Mouse (Mus musculus): Measurements from ENCODE around the gene Gatad2a. TPM values are rescaled to one million over a fixed set of nuclear protein-coding genes. Genes with fewer than 3 reads are reported as not detected.

The Gatad2a gene
- polyA plus RNA-seq, 1 experiment from 2014 or later, result 26.8 TPM

- H3K9me3 ChIP-seq (replicated peaks; ENCODE audit: control insufficient read depth, low read length), result no peaks in the 10 kb centered on the region
- WGBS, result 43% methylated on average over 19 of the region's 19 CpGs
- peaks cover 48% of the 10 kb centered on the region for H3K27me3 ChIP-seq (ENCODE audit: control insufficient read depth, insufficient read depth, low read length)
- H3K36me3 ChIP-seq (ENCODE audit: control insufficient read depth, insufficient read depth), result peaks cover 8% of the 10 kb centered on the region
- H3K4me1 ChIP-seq (ENCODE audit: control insufficient read depth, insufficient read depth, low read length), result peaks cover 31% of the 10 kb centered on the region
- no peak overlapping the region for H3K9ac ChIP-seq (ENCODE audit: low read length)
- H3K4me2 ChIP-seq (ENCODE audit: low read depth, low read length), result no peak overlapping the region
- H3K27ac ChIP-seq (ENCODE audit: low read length), result no peak overlapping the region
- ATAC-seq (replicated peaks; ENCODE audit: extremely low read depth, insufficient read depth, low FRiP score), result no peak
- H3K4me3 ChIP-seq (ENCODE audit: low read length), result no peak overlapping the region
These were observed 105.4 kb downstream of the Gatad2a start for GRCm38 (mm10) chr8:69890813-69891241.

GRCm38 (mm10) chr8:69888902-69889301 is 107.3 kb downstream of the Gatad2a start:
- peaks cover 25% of the 10 kb centered on the region for H3K4me1 ChIP-seq (ENCODE audit: control insufficient read depth, insufficient read depth, low read length)
- peak overlapping the region; percentile 46 for H3K9ac ChIP-seq (ENCODE audit: low read length)
- H3K27me3 ChIP-seq (ENCODE audit: control insufficient read depth, insufficient read depth, low read length), result peaks cover 67% of the 10 kb centered on the region
- no peak overlapping the region for H3K27ac ChIP-seq (ENCODE audit: low read length)
- ATAC-seq (replicated peaks; ENCODE audit: extremely low read depth, insufficient read depth, low FRiP score), result no peak
- H3K9me3 ChIP-seq (replicated peaks; ENCODE audit: control insufficient read depth, low read length), result no peaks in the 10 kb centered on the region
- peaks cover 4% of the 10 kb centered on the region for H3K36me3 ChIP-seq (ENCODE audit: control insufficient read depth, insufficient read depth)
- WGBS, result 5% methylated on average over 32 of the region's 32 CpGs
- peak overlapping the region; percentile 47 for H3K4me3 ChIP-seq (ENCODE audit: low read length)
- peak overlapping the region; percentile 61 for H3K4me2 ChIP-seq (ENCODE audit: low read depth, low read length)

- Histone ChIP-seq H3K27me3 (ENCODE audit: control insufficient read depth, insufficient read depth, low read length) (peaks cover 73% of the 10 kb centered on the region), H3K36me3 (ENCODE audit: control insufficient read depth, insufficient read depth) (no peaks in the 10 kb centered on the region; the same call in 1 of the 2 replicates), H3K9ac (ENCODE audit: low read length) (peak overlapping the region; percentile 46), H3K4me2 (ENCODE audit: low read depth, low read length) (peak overlapping the region; percentile 61), H3K4me1 (ENCODE audit: control insufficient read depth, insufficient read depth, low read length) (peaks cover 25% of the 10 kb centered on the region), H3K4me3 (ENCODE audit: low read length) (peak overlapping the region; percentile 47), H3K9me3 (replicated peaks; ENCODE audit: control insufficient read depth, low read length) (no peaks in the 10 kb centered on the region), H3K27ac (ENCODE audit: low read length) (no peak overlapping the region)
- no peak for ATAC-seq (replicated peaks; ENCODE audit: extremely low read depth, insufficient read depth, low FRiP score)
- WGBS, result 6% methylated on average over 24 of the region's 24 CpGs
These were observed 107.8 kb downstream of the Gatad2a start for GRCm38 (mm10) chr8:69888244-69888866.

GRCm38 (mm10) chr8:69887289-69888243 is 108.6 kb downstream of the Gatad2a start, which contains the start of gene Cilp2:
Gene Cilp2, minus strand, starts transcription at chr8:69887687.
- H3K36me3 ChIP-seq (ENCODE audit: control insufficient read depth, insufficient read depth), result no peaks in the 10 kb centered on the region
- H3K4me1 ChIP-seq (ENCODE audit: control insufficient read depth, insufficient read depth, low read length), result peaks cover 25% of the 10 kb centered on the region
- peak within 1 kb of the TSS; percentile 61 for H3K4me2 ChIP-seq (ENCODE audit: low read depth, low read length)
- ATAC-seq (replicated peaks; ENCODE audit: extremely low read depth, insufficient read depth, low FRiP score), result no peak
- H3K27me3 ChIP-seq (ENCODE audit: control insufficient read depth, insufficient read depth, low read length), result peaks cover 80% of the 10 kb centered on the region
- H3K4me3 ChIP-seq (ENCODE audit: low read length), result peak within 1 kb of the TSS; percentile 47
- H3K9ac ChIP-seq (ENCODE audit: low read length), result peak within 1 kb of the TSS; percentile 46
- no peaks in the 10 kb centered on the region for H3K9me3 ChIP-seq (replicated peaks; ENCODE audit: control insufficient read depth, low read length)
- no peak within 1 kb of the TSS for H3K27ac ChIP-seq (ENCODE audit: low read length)
- WGBS, result 2% methylated on average over 59 of the region's 60 CpGs

GRCm38 (mm10) chr8:69884141-69884540 is 112.0 kb downstream of the Gatad2a start:
- Histone ChIP-seq H3K4me3 (ENCODE audit: low read length) (no peak overlapping the region), H3K4me2 (ENCODE audit: low read depth, low read length) (no peak overlapping the region), H3K27ac (ENCODE audit: low read length) (no peak overlapping the region), H3K36me3 (ENCODE audit: control insufficient read depth, insufficient read depth) (no peaks in the 10 kb centered on the region), H3K9me3 (replicated peaks; ENCODE audit: control insufficient read depth, low read length) (no peaks in the 10 kb centered on the region), H3K27me3 (ENCODE audit: control insufficient read depth, insufficient read depth, low read length) (peaks cover 100% of the 10 kb centered on the region), H3K4me1 (ENCODE audit: control insufficient read depth, insufficient read depth, low read length) (peaks cover 36% of the 10 kb centered on the region), H3K9ac (ENCODE audit: low read length) (no peak overlapping the region)
- WGBS, result 56% methylated on average over 13 of the region's 13 CpGs
- ATAC-seq (replicated peaks; ENCODE audit: extremely low read depth, insufficient read depth, low FRiP score), result no peak

GRCm38 (mm10) chr8:69882833-69883600 is 113.2 kb downstream of the Gatad2a start:
- Histone ChIP-seq H3K4me3 (ENCODE audit: low read length) (no peak overlapping the region), H3K9ac (ENCODE audit: low read length) (no peak overlapping the region; the same call in 1 of the 2 replicates), H3K36me3 (ENCODE audit: control insufficient read depth, insufficient read depth) (no peaks in the 10 kb centered on the region), H3K27me3 (ENCODE audit: control insufficient read depth, insufficient read depth, low read length) (peaks cover 90% of the 10 kb centered on the region), H3K4me1 (ENCODE audit: control insufficient read depth, insufficient read depth, low read length) (peaks cover 25% of the 10 kb centered on the region), H3K4me2 (ENCODE audit: low read depth, low read length) (no peak overlapping the region), H3K9me3 (replicated peaks; ENCODE audit: control insufficient read depth, low read length) (no peaks in the 10 kb centered on the region), H3K27ac (ENCODE audit: low read length) (no peak overlapping the region)
- WGBS, result 18% methylated on average over 52 of the region's 52 CpGs
- ATAC-seq (replicated peaks; ENCODE audit: extremely low read depth, insufficient read depth, low FRiP score), result no peak

GRCm38 (mm10) chr8:69882021-69882756 is 114.0 kb downstream of the Gatad2a start:
- H3K4me1 ChIP-seq (ENCODE audit: control insufficient read depth, insufficient read depth, low read length), result peaks cover 18% of the 10 kb centered on the region
- 6% methylated on average over 102 of the region's 103 CpGs for WGBS
- H3K9me3 ChIP-seq (replicated peaks; ENCODE audit: control insufficient read depth, low read length), result no peaks in the 10 kb centered on the region
- no peak overlapping the region for H3K27ac ChIP-seq (ENCODE audit: low read length)
- no peaks in the 10 kb centered on the region for H3K36me3 ChIP-seq (ENCODE audit: control insufficient read depth, insufficient read depth)
- peak overlapping the region; percentile 49 for H3K4me3 ChIP-seq (ENCODE audit: low read length)
- H3K27me3 ChIP-seq (ENCODE audit: control insufficient read depth, insufficient read depth, low read length), result peaks cover 84% of the 10 kb centered on the region
- peak overlapping the region; percentile 61 for H3K4me2 ChIP-seq (ENCODE audit: low read depth, low read length)
- peak overlapping the region; percentile 2; the same call in 1 of the 2 replicates for H3K9ac ChIP-seq (ENCODE audit: low read length)
- peak; percentile 21; the same call in 1 of the 2 replicates for ATAC-seq (replicated peaks; ENCODE audit: extremely low read depth, insufficient read depth, low FRiP score)

GRCm38 (mm10) chr8:69881261-69881865 is 114.8 kb downstream of the Gatad2a start:
- WGBS, result 19% methylated on average over 79 of the region's 79 CpGs
- no peak overlapping the region for H3K27ac ChIP-seq (ENCODE audit: low read length)
- no peak overlapping the region for H3K9ac ChIP-seq (ENCODE audit: low read length)
- peak overlapping the region; percentile 49 for H3K4me3 ChIP-seq (ENCODE audit: low read length)
- peaks cover 11% of the 10 kb centered on the region; the same call in 1 of the 2 replicates for H3K4me1 ChIP-seq (ENCODE audit: control insufficient read depth, insufficient read depth, low read length)
- peak overlapping the region; percentile 61 for H3K4me2 ChIP-seq (ENCODE audit: low read depth, low read length)
- H3K9me3 ChIP-seq (replicated peaks; ENCODE audit: control insufficient read depth, low read length), result no peaks in the 10 kb centered on the region
- H3K36me3 ChIP-seq (ENCODE audit: control insufficient read depth, insufficient read depth), result no peaks in the 10 kb centered on the region
- peaks cover 78% of the 10 kb centered on the region for H3K27me3 ChIP-seq (ENCODE audit: control insufficient read depth, insufficient read depth, low read length)
- no peak for ATAC-seq (replicated peaks; ENCODE audit: extremely low read depth, insufficient read depth, low FRiP score)
